Mouse (Mus musculus): Measurements from ENCODE around the gene Defb25.

GRCm38 (mm10) chr2:152671642-152671999 is 48.8 kb upstream of the Defb25 start:
- TF ChIP-seq CTCF (IDR thresholded peaks at IDR 0.05; ENCODE audit: extremely low read depth, insufficient read depth, low read length): peak; percentile 61
- TF ChIP-seq POLR2A (IDR thresholded peaks at IDR 0.05; ENCODE audit: extremely low read depth, insufficient read depth, low read length): no peak
